Mouse (Mus musculus) ES-CJ7 (cell line): ENCODE measurements at regions not wholly inside any gene's neighbourhood (a gene's known extent, or its start where the extent isn't known, plus 50 kb on each side); places are given as distances from the start of the nearest gene placed in this dataset.

Source experiments
- DNase-seq: peaks from one replicate; pipeline ENCODE4 v3.0.0; 2011; ENCODE audit warnings: low read depth, low spot score

- DNase-seq, result no peak
Observed at GRCm38 (mm10) chr6:54754810-54755209, 61.9 kb upstream of the Znrf2 start.

- no peak for DNase-seq
Observed at GRCm38 (mm10) chr6:54757511-54757911, 59.2 kb upstream of the Znrf2 start.

GRCm38 (mm10) chr6:54758112-54758511, 58.6 kb upstream of the Znrf2 start:
- no peak for DNase-seq

GRCm38 (mm10) chr6:54759263-54759662, 57.5 kb upstream of the Znrf2 start:
- DNase-seq, result no peak

GRCm38 (mm10) chr6:54759942-54760498, 56.7 kb upstream of the Znrf2 start:
- peak; percentile 53 for DNase-seq

- no peak for DNase-seq
Observed at GRCm38 (mm10) chr6:54760541-54760940, 56.2 kb upstream of the Znrf2 start.

- DNase-seq, result peak; percentile 8
Observed at GRCm38 (mm10) chr6:54762021-54762420, 54.7 kb upstream of the Znrf2 start.

- DNase-seq, result peak; percentile 27
Observed at GRCm38 (mm10) chr6:54762499-54762898, 54.2 kb upstream of the Znrf2 start.

GRCm38 (mm10) chr6:54763669-54764068, 53.0 kb upstream of the Znrf2 start:
- DNase-seq, result no peak

- DNase-seq, result no peak
Observed at GRCm38 (mm10) chr6:54765715-54766114, 51.0 kb upstream of the Znrf2 start.

GRCm38 (mm10) chr6:54766485-54767112, 50.1 kb upstream of the Znrf2 start:
- no peak for DNase-seq
